Mouse (Mus musculus): Measurements from ENCODE around the gene Tac2.

Gene Tac2

DNA sequence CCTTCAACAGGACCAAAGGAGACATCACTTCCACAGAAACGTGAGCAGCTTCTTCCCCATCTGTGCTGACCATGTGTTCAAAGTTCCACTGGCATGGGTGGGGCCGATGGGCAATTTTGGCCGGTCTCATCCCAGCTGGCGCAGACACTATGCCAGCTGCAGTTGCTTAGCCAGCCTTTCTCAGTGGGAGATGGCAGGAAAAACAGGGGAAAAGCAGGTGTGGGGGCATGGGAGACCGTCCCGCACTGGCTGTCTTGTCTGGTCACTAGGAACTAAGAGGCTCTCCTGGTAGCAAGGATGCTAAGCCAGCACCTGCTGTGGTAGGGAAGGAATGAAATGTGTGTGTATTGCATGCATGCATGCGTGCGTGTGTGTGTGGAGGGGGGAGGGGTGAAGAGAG is 4.2 kb downstream of the Tac2 start:
- no peak for DNase-seq

DNA sequence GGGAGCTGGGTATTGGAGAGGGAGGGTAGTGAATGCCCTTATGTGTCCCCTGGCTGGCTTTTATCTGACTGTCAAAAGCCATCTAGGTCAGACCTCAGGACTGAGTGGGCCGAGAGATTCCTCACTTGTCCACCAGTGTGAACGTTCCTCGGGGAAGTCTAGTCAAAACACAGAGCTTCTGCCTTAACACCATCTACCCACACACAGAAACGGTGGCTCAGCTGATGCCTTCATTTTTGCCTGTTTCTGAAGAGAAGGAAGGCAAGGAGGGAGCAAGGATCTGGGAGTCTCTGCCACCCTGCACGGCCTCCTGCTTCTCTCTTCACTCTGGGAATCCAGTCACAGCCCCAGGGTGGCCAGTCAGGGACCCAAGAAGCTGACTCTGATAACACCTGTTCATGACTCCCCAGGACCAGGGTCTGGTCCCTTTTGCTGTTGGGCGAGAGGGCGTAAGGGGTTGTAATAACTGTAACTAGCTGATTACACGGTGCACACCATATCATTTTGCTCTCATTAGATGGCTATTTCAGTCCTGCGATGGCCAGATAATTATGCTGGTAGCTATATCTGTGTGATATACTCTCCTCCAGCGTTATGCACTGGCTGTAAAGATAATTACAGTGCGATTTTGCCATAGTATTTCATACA is 6.1 kb downstream of the Tac2 start:
- DNase-seq, result no peak

DNA sequence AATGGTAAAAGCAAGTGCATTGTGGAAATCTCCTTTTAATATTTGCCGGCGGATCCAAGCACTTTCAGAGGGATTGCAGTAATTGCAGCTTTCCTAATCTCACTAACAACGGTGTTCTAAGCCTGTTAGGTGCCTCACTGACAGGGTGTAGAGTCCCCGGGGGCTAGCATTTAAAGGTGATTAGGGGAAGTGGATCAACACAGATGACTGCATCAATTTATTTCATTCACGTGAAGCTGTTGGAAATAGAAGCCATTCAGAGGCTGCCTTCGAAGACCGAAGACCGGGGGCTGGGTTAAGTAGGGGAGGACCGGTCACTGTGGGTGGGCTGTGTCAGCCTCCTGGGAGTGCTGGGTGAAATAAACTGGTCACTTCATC is 6.6 kb downstream of the Tac2 start:
- DNase-seq, result no peak

DNA sequence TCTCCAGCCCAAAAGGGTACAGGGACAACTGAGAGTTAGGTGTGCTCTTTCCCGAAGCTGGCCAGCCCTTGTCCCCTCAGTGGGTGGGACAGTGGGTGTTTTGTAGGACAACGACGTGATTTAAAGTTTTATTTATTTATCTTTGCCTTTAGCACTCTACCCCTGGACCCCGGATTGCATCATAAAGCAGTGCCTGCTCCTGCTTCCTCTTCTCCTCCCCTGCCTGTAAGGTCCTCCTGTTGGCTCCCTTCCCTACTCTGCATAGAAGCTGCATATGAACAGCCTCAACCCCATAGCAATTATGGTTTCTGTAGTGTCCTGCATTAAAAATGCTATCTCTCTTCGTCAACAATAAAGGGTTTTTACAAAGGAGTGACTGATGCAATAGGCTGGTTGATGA is 7.1 kb downstream of the Tac2 start:
- no peak for DNase-seq

DNA sequence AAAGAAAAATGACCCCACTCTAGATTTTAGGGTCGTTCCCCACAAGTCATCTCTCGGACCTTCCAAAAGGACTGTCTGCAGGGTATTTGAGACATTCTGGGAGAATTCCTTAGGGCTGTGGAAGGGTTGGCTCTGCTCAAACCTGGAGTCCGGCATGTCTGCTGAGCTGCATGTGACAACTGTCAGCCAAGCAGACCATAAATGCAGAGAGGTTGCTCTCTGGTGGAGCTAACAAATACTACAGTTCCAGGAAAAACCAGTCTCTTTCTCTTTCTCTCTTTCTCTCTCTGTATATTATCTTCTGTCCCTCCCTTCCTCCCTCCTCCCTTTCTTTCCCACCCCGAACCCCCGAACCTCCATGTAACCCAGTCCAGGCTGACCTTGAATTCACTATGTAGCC is 10.2 kb downstream of the Tac2 start:
- DNase-seq, result no peak

DNA sequence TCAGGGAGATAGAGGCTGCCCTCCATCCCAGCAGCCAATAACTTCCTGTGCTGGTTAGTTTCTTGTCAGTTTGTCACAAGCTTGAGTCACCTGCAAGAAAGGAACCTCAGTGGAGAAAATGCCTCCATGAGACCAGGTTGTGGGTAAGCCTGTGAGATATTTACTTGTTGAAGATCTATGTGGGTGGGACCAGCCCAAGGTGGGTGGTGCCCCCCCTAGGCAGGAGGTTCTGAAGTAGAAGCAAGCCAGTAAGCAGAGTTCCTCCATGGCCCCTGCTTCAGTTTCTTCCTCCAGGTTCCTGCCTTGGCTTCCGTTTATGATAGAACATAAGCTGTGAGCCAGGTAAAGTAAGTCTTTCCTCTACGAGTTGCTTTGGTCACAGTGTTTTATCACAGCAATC is 12.0 kb downstream of the Tac2 start:
- DNase-seq, result no peak

DNA sequence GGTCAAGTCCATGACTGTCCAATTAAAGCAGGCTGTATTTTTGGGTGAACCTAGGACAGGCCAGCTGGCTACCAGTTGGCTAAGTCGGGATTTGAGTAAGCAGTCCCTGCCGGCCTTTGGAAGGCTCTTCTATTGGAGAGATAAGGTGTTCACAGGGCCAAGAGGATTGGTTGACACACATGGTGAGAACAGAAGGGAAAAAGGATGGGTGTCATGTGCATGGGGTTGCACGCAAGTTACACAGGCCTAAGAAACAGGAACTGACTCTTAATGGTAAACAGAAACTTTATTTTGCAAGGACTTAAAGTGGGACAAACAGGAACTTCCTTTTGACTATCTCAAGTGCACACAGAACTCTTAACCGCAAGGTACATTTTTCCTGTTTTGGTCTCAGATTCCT is 12.6 kb downstream of the Tac2 start:
- no peak for DNase-seq

DNA sequence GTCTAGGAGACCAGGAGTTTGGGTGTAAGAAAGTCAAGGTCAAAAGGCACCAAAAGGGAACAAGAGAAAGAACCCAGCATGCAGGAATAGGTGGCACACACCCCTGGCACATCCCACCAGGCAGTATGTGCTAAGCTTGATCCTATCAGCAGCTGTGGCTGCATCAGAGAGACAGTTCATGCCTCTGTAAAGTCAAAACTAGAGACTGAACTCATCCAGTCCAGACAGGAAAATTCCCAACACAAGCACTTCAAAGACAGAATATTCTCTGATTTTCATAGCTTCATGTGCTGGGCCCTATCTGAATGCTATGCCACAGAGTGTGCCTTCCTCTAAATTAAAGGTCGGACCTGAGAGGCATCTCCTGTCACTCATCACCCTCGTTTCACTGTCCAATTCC is 13.3 kb downstream of the Tac2 start:
- DNase-seq, result no peak

DNA sequence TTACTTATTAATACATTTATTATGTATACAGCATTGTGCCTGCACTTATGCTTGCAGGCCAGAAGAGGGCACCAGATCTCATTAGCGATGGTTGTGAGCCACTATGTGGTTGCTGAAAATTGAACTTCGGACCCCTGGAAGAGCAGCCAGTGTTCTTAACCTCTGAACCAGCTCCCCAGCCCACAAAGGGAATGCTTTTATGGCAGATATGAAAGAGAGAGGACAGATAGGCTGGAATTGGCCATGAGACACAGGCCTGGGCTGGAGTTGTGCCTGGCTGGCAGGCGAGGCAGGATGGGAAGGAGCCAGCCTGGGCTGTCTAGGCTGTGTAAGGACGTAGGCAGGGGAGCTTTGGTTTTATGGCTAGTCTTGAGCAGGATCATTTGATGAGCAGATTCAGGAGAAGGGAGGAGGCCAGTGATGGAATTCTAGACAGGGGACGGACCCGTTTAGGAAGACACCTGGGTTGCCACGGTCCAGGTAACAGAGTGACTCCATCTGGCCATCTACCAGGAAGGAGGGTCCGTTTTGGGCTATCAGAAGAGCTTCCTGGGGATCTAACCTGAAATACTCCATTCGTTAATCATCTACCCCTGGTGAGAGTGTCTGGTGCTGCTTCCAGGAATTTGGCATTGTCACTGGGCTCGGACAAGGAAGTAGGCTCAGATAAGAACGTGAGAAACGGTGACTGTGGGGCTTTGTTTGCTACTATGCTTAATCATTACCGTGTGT is 14.0 kb downstream of the Tac2 start:
- peak; percentile 72 for DNase-seq

DNA sequence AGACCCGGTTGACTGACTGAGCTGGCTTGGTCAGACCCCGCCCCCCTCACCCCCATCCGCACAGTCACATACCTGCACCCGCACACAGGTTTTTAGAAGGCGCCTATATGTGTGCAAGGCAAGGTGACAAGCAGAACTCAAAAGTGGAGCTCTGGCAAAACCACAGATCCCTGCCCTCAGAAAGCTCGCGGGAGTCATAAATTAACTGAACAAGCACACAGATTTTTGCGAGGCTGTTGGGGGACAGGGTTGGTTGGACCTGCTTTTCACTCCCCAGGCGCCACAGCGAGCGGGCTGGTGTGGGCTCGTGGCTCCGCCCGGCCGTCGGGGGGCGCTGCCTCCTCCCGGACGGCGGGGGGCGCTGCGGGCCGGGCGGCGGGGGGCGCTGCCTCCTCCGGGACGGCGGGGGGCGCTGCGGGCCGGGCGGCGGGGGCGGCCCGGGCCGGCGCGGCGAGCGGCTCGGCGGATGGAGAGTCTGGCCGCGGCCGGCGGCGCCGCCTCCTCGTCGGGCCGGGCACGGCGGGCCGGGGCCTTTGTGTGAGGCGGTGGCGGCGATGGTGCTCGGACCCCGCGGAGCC is 14.9 kb downstream of the Tac2 start, which contains the start of gene Zbtb39:
Zbtb39 (plus strand) TSS at position 456 of the 578 bp plus-strand sequence.
- DNase-seq, result peak; percentile 91

DNA sequence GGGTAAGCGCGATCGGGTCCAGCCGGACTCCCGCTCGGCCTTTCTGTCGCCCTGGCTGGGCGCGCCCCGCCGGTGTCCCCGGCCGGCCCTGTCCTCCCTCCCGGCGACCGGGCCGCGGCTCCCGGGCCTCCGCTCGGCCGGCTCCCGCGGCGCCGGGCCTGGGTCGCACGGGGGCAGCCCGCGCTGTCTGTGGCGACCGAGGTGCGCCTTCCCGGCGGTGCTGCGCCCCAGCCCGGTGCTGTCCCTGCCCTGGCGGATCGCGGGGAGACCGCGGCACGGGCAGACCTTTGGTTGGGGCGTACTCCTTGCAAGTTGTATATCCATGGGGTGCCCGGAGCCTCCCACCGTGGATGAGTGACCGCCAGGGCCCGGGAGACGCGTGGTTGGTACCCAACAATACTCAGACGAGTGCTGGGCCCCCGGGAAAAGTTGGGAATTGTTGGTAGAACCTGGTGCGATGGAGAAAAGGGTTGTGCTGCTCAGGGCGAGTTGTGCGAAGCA is 15.4 kb downstream of the Tac2 start:
- peak; percentile 70 for DNase-seq

DNA sequence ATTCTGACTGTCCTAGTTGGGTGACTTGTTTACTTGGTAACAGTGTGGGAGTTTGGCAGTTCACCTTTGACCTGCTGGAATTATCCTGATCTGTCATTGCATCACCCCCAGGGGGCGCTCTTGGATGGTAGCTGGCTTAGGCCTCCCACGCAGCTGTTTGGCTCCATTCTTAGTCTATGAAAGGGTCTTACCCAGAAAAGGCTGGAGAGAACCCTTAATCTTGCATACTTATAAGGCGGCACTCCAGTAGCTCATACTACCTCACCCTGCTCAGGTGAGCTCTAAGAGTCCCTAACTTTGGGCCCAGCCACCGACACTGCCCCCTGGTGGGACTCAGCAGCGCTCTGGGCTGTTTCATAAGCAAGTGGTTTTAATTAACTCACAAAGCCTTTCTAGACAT is 20.4 kb downstream of the Tac2 start:
- peak; percentile 78 for DNase-seq

DNA sequence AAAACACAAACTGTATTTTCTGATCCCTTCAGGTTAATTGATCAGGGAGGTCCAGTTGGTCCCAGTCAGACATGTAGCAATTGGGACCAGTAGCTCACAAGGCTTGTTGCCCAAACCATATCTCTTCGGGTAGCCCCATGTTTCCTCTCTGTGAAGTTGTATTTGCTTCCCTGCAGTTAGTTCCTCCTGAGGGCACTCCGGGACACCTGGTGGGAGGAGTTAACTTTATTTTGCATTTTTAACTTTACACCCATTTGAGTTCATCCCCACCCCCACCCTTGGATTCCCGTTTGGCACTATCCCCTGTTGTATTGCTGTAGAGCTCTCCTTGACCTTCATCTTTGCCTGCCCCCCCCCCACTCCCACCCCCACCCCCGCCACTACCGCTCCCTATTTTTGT is 21.6 kb downstream of the Tac2 start:
- DNase-seq, result no peak

DNA sequence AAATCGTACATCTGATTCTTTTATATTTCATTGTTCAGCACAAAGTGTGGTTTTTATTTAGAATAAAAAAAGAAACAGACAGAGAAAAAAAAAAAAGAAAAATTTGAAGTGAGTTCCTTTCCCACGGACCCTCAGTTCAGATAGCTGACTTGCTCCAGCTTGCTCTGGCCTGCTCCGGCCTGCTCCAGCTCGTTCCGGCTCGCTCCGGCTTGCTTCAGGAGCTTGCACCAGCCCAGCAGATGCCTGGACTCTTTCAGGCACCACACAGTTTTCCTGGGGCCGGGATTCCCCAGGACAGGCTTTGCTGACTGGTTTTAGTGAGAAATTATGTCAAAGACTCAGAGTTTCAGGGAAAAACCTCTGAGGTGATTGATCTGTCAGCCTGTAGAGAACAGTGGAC is 23.0 kb downstream of the Tac2 start:
- no peak for DNase-seq

DNA sequence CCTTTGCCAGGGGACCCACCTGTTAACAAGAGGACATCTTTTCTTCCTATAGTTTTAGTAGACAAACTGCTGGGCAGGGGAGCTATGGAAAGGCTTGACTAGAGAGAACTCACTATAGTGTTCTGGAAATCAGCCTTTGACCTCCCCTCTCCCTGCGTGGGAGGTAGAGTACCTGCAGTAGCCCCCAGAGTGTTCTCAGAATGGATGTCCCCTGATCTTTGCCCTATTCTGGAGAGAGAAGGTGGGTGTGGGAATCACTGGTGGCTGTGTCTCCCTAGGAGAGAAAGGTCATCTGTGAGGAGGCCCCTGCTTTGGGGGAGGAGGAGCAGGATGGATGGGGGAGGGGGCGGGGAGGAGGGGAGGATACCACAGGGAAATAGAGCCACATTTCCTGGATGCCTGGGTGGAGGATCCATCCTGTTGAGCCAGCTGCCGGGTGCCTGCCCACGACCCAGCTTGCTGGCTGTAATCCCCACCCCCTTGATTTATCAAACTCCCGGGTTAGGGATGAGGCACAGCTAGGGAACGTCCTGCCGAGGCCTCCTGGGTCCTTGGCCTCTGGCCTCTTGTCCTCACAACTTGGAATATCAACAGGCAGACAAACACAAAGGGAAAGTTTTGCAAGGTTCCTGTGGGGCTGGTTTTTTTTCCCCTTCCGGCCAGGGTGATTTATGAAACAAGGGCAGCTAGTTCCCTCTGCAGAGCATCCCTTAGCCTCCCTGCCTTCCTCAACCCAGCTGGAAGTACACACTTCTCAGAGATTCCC is 24.8 kb downstream of the Tac2 start:
- DNase-seq, result no peak

DNA sequence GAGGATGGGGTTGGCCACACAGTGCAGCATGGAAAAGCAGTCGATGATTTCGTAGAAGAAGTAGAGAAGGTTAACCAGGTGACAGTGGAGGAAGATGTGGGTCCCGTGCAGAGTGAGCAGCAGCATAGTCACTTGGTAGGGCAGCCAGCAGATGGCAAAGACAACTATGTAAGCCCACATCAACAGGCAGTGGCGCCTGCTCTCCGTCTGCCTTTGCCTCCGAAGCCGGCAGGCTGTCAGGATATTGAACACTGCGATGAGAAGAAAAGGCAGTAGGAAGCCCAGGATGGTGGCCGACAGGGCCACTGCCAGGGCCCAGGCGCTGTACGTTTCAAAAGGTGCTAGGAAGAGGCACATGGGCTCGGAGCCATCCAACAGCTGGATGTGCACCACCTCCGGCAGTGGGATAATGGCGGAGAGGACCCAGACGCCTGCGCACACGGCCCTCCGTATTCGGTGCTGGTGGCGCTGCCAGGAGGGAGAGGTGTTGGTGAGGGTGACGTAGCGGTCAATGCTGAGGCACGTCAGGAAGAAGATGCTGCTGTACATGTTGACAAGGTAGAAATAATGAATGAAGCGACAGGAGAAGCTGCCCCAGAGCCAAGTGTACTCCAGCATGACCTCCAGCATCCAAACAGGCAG is 26.0 kb downstream of the Tac2 start:
- DNase-seq, result no peak

DNA sequence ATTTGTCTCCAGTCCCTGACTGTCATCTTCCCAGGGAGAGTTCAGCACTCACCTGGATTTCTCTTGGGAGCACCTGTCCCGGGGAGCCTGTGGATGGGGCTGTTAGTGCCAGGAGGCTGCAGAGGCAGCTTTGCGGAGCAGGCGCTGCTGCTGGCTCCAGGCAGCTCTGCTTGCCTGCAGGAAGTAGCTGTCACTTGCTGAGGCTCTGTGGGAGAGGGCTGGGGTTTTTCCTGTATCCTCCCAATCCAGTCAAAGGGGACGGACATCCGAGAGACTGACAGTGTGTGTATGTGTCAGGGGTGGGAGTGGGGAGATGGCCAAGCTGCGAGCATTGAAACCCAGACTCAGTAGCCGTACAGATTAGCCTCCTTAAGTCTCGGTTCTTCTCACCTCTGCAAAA is 27.3 kb downstream of the Tac2 start, which contains the start of gene Gpr182:
Gpr182 (minus strand) TSS at position 185 of the 400 bp plus-strand sequence.
- DNase-seq, result no peak

DNA sequence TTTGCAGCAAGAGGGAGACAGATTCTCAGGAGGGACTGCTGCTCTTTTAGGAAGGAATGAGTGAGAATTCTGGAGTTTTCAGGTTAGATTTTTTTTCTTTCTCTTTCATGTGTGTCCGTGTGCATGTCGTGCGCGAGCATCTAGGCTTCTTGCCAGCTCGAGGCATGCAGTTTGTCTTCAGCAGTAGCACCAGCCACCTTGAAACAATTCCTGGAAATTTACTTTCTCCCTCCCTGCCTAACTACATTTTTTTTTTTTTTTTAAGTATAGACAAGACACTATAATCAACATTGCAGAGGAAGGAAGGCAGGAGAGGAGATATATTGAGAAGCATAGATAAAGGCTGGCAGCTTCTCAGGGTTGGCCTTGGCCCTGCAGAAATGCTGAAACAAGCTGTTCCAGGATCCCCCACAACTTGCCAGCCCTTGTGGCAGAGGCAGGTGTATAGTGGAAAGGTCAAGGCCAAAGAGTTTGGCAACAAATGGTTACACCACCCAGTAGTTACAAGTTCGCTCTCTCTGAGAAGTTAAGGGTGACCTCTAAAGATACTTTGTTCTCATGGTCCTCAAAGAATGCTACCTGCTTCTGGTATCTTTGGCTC is 30.4 kb downstream of the Tac2 start:
- no peak for DNase-seq

DNA sequence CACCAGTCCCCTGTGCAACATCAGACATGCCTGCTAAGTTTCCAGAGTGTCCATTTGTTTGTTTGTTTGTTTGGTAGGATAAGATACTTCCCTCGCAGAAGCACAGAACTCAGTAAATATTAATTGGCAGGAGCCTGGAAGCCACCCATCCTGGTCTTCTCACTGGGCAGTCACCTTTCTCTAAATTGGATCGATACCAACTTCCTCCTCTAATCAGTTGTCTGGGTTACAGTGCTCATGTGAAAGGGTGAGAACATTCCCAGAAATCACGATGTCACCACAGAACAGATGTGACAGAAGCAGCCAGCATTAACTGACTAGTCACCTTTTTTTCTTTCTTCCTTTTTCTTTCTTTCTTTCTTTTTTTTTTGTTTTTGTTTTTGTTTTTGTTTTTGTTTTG is 31.0 kb downstream of the Tac2 start:
- DNase-seq, result no peak

DNA sequence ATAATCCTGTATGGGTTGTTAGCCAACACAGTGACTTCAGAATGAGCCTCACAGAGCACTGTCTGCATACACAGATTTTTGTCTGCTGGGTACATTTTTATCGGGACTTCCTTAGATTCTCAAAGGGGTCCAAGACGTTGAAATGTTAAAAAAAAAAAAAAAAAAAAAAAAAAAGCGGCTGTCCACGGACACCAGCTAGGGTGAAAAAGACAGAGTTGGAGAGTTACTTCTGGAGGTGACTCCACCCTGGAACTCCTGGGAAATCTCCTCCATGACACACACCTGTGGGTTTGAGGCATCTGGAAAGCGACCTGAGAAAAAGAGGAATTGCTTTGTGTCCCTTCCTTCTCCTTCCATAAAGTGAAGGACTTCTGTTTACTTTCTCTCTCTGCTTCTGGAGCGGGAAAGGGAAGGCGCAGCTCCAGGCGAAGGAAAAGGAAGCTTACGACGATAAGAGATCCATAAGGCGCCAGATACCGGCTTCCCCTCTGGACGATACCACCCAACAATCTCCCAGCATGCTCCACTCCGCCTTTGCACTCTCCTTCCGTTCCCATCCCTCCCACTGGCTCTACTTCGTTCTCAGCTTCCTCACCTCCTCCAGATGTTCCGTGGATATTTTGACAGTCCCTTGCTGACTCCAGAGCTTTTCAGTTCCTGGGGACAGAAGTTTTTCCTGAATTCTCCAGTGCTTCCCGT is 31.6 kb downstream of the Tac2 start:
- no peak for DNase-seq

DNA sequence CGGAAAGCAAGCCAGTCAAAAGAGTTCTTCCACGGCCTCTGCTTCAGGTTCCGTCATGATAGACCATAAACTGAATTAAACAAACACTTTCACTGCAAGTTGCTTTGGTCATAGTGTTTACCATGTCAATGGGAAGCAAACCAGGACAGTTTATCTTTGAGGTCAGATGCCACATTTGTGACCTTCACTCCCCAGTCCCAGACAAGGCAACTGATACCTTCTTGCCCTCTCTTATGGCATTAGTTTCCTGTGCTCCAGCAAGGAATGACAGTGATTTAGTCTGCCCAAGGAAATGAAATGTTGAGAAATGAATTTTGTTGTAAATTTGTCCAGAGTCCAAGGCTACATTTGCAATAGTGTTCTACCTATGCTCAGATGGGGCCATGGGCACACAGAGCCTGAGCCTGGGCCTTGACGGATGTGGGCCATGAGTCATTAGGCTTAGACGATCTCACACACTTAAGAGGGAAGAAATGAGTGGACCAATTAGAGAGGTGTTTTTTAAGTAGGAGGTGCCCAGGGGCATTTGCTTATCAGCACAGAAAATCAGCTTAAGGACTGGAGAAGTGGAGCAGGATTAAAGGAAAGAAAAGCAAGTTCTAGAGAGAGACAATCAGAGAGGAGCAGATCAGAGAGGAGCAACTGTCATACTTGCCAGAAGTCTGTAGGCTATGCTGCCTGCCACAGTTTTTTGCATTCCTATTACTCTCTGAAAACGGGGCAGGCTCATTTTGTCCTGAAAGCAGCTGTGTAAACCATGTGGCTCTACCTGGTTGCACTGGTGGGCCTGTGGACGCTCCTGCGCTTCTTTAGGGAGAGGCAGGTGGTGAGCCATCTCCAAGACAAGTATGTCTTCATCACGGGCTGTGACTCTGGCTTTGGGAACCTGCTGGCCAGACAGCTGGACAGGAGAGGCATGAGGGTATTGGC is 35.2 kb downstream of the Tac2 start, which contains the start of the genes Rdh1 and Rdh16f1:
Rdh1 (plus strand) TSS at position 541 of the 930 bp plus-strand sequence.
Rdh16f1 (plus strand) TSS at position 607 of the 930 bp plus-strand sequence.
- no peak for DNase-seq

All from thymus, postnatal 4 days (tissue).